Mouse (Mus musculus) heart, adult 2 months (tissue): ENCODE data around the gene Me1. TPM values are rescaled to one million over a fixed set of nuclear protein-coding genes. Genes with fewer than 3 reads are reported as not detected.

ENCODE experiments used
- DNase-seq, 2 experiments: peaks; one replicate each; pipeline ENCODE4 v3.0.0; 2021
- H3K27ac ChIP-seq: fragments of 200-600 bp; 2 replicates; pipeline ENCODE4 v1.8.1; 2022
- H3K27me3 ChIP-seq: fragments of 200-500 bp; 2 replicates; pipeline ENCODE4 v1.6.1; 2012; ENCODE audit warnings: mild to moderate bottlenecking, low read length, inconsistent platforms, mixed read lengths; ENCODE audit not compliant: control insufficient read depth, insufficient read depth
- H3K36me3 ChIP-seq: fragments of 200-500 bp; 2 replicates; pipeline ENCODE4 v1.6.1; 2012; ENCODE audit warnings: low read length, inconsistent platforms; ENCODE audit not compliant: control insufficient read depth, insufficient read depth
- H3K4me1 ChIP-seq: fragments of 200-500 bp; 2 replicates; pipeline ENCODE4 v1.6.1; 2011; ENCODE audit warnings: low read length; ENCODE audit not compliant: control insufficient read depth, insufficient read depth
- H3K4me3 ChIP-seq: fragments of 200-600 bp; 2 replicates; pipeline ENCODE4 v1.8.1; 2022
- H3K79me2 ChIP-seq: fragments of 200-500 bp; replicated peaks from 2 replicates; pipeline ENCODE4 v1.6.1; 2012; ENCODE audit warnings: mild to moderate bottlenecking, inconsistent platforms, low read length, moderate library complexity, mixed read lengths; ENCODE audit not compliant: control insufficient read depth, insufficient read depth
- H3K9ac ChIP-seq: fragments of 200-500 bp; 2 replicates; pipeline ENCODE4 v1.6.1; 2012; ENCODE audit warnings: low read depth, mild to moderate bottlenecking, control low read depth, inconsistent platforms, low read length, mixed read lengths
- CTCF ChIP-seq: fragments of 200-600 bp; IDR thresholded peaks from 2 replicates; pipeline ENCODE4 v1.8.1; 2022; ENCODE audit warnings: antibody characterized with exemption, mild to moderate bottlenecking, moderate library complexity
- EP300 ChIP-seq: fragments of 200-500 bp; IDR thresholded peaks from 2 replicates; pipeline ENCODE4 v1.6.1; 2011; ENCODE audit warnings: low read depth, low read length, control low read depth; ENCODE audit not compliant: insufficient read depth
- POLR2A ChIP-seq: fragments of 200-500 bp; IDR thresholded peaks from 2 replicates; pipeline ENCODE4 v1.6.1; 2011; ENCODE audit warnings: mild to moderate bottlenecking, low read depth, low read length, control low read depth; ENCODE audit not compliant: insufficient read depth
- WGBS: fragments of 180-500 bp; shearing (Covaris S2); methylation state at CpG from one replicate; pipeline ENCODE4 v1.1.7; 2018; 5-methylcytosine and 5-hydroxymethylcytosine counted together
- intact Hi-C: fragments of 180-260 bp; cut with DNase I; formaldehyde crosslinking; loops from one replicate; pipeline ENCODE4 v1.15.1; 2025
- polyA plus RNA-seq: library from polyadenylated mRNA; depleted of rRNA; stranded (reverse); fragments of >200 nt; gene quantifications from 2 replicates; pipeline ENCODE4 v1.2.3, GENCODE M21; 2012
- total RNA-seq, 2 experiments: library from RNA; stranded (reverse); gene quantifications; 2 replicates each; pipeline ENCODE4 v1.2.3; 2021

Gene Me1
- total and polyA plus RNA-seq, 3 experiments = 67.1 to 110 (median 100.0) TPM

DNA sequence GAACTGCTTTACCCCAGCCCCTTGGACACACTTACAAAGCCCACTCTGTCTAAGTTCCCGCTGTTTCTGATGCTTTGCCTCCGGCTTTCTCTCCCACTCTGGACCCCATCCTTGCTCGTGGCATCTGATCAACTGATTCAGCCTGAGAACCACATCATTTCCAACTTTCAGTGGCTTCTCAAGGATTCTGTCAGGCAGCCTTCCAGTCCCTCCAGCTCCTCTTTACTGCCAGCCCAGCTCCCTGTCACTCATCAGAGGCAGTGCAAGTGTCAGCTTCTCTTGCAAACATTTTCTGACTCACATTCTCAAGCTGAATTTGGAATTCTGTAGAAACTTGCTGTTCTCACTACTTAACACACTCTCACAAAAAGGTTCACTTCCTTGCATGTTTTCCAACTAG is 34.5 kb downstream of the Me1 start:
- no peak for DNase-seq
- no peak for TF ChIP-seq EP300
- TF ChIP-seq POLR2A = no peak
- TF ChIP-seq CTCF = no peak
- 83% methylated on average over 3 of the region's 3 CpGs for WGBS

DNA sequence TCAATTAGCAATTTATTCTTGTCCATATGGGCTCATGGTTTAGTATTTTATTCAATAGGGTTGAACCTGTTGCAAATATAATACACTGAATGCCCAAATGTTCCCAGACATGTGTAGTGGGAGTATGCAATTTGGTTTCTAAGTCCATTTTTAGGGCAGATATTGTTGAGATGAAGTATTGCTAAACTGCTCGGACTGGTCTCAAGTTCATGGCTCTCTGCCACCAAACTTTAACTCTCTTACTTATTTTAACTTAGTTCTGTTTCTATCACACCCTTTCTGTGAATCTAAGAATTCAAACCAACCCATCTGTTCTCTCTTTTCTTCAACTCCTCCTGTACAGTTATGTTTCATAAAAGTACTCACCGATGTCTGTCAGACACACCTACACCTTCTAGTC is 35.4 kb downstream of the Me1 start:
- WGBS = 70% methylated on average over 2 of the region's 2 CpGs
- intact Hi-C loops = no loop called here
- H3K9ac ChIP-seq = no peak overlapping the region
- H3K4me3 ChIP-seq = no peak overlapping the region
- no peak overlapping the region for H3K27ac ChIP-seq
- no peaks in the 10 kb centered on the region for H3K27me3 ChIP-seq
- no peak for TF ChIP-seq POLR2A
- TF ChIP-seq CTCF = no peak
- TF ChIP-seq EP300 = no peak
- H3K79me2 ChIP-seq = peaks cover 3% of the 10 kb centered on the region; the same call in 1 of the 2 replicates
- no peak for DNase-seq
- no peaks in the 10 kb centered on the region; the same call in 1 of the 2 replicates for H3K4me1 ChIP-seq
- no peaks in the 10 kb centered on the region for H3K36me3 ChIP-seq

More for the DNA sequence above, 34.5 kb downstream of the Me1 start:
- H3K36me3 ChIP-seq = no peaks in the 10 kb centered on the region
- H3K27me3 ChIP-seq = no peaks in the 10 kb centered on the region
- no peak overlapping the region for H3K9ac ChIP-seq
- H3K4me3 ChIP-seq = no peak overlapping the region
- H3K4me1 ChIP-seq = no peaks in the 10 kb centered on the region; the same call in 1 of the 2 replicates
- H3K79me2 ChIP-seq = peaks cover 3% of the 10 kb centered on the region; the same call in 1 of the 2 replicates
- no peak overlapping the region for H3K27ac ChIP-seq
- intact Hi-C loops = no loop called here

DNA sequence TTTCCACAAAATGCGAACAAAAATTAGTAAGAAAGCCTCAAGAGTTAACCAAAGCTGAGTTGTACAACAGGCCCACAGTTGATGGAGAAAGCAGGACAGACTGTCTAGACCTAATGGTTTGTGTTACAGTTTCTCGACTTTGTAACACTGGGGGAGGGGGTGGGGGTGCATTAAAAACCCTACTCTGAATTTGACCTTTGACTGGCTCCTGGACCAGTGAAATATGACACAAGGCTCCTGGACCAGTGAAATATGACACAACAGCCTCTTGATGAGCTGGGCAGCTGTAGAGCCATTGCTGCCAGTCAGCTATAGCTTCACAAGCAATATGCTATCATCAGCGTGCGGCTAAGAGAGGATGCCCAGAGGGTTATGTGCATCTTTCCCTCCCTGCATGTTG is 37.4 kb downstream of the Me1 start:
- WGBS = 90% methylated on average over 4 of the region's 4 CpGs
- DNase-seq = no peak
- Histone ChIP-seq H3K4me1 (no peaks in the 10 kb centered on the region; the same call in 1 of the 2 replicates), H3K79me2 (no peaks in the 10 kb centered on the region), H3K9ac (no peak overlapping the region), H3K27me3 (no peaks in the 10 kb centered on the region), H3K4me3 (no peak overlapping the region), H3K27ac (no peak overlapping the region), H3K36me3 (no peaks in the 10 kb centered on the region)
- intact Hi-C loops = no loop called here
- no peak for TF ChIP-seq CTCF
- TF ChIP-seq POLR2A = no peak
- TF ChIP-seq EP300 = no peak

DNA sequence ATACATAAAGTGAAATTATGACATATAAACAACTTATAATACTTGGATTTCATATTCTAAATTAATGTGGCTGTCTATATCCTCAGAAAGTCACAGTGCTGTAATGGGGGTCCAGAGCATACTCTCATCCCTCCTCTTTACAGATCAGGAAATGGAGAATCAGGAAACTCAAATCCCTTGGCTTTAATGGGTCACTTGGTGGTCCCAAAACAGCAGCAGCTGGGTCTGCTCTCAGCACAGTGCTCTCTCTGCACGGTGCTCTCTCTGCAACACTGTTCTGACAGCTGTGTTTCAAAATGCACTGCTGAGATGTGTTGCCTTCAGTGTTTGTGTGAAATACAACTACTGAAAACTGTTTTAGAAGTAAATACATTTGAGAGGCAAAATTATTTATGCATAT is 43.6 kb downstream of the Me1 start:
- 66% methylated on average over 1 of the region's 1 CpGs for whole genome bisulfite sequencing

DNA sequence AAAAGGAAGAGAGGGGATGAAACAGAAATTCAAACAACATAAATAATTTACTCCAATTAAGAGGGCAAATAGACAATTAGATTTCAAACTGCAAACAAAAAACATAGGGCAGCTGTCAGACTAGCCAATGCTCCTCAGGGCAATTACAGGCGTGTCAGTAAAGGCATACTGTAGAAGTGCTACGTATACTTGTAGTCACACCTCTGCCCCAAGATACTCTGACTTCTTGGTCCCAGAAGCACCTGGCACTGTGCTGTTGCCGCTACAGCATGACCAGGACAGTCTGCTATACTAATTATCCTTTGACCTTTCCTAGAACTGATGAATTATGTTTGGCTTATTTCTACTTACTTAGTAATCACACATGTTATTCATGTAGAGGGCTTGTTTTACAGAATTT is 44.5 kb downstream of the Me1 start:
- no peak overlapping the region for H3K27ac ChIP-seq

More for the DNA sequence above, 43.6 kb downstream of the Me1 start:
- peaks cover 4% of the 10 kb centered on the region; the same call in 1 of the 2 replicates for H3K36me3 ChIP-seq
- TF ChIP-seq EP300 (no peak), POLR2A (no peak), CTCF (no peak)
- H3K27me3 ChIP-seq = no peaks in the 10 kb centered on the region
- no peak overlapping the region for H3K4me3 ChIP-seq
- peaks cover 1% of the 10 kb centered on the region for H3K4me1 ChIP-seq
- H3K27ac ChIP-seq = no peak overlapping the region
- H3K79me2 ChIP-seq = no peaks in the 10 kb centered on the region
- intact Hi-C loops = no loop called here
- no peak for DNase-seq
- H3K9ac ChIP-seq = no peak overlapping the region

DNA sequence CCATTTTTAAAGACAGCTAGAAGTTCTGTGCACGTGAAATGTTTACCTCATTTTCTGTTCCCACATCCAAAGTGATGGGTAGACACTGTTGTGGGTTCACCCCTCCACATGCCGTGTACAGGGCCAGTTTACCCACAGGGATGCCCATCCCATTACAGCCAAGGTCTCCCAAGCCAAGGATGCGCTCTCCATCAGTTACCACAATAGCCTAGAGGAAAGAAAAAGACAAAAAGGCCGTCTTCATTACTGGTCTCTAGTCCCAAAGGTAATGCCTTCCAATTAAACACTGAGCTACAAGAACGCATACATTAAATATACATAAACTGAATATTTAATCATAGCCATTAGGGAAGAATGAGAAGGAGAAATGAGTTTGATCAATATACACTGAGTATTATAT is 44.9 kb downstream of the Me1 start:
- DNase-seq = no peak
- Histone ChIP-seq H3K27me3 (no peaks in the 10 kb centered on the region), H3K4me3 (no peak overlapping the region), H3K27ac (no peak overlapping the region), H3K36me3 (peaks cover 4% of the 10 kb centered on the region; the same call in 1 of the 2 replicates), H3K4me1 (peaks cover 1% of the 10 kb centered on the region), H3K9ac (no peak overlapping the region), H3K79me2 (no peaks in the 10 kb centered on the region)
- TF ChIP-seq CTCF = no peak
- no peak for TF ChIP-seq POLR2A
- TF ChIP-seq EP300 = no peak
- intact Hi-C loops = no loop called here
- WGBS = 91% methylated on average over 5 of the region's 5 CpGs

More for the DNA sequence above, 44.5 kb downstream of the Me1 start:
- TF ChIP-seq CTCF (no peak), POLR2A (no peak), EP300 (no peak)
- intact Hi-C loops = no loop called here
- no peaks in the 10 kb centered on the region for H3K27me3 ChIP-seq
- H3K4me3 ChIP-seq = no peak overlapping the region
- H3K9ac ChIP-seq = no peak overlapping the region
- H3K79me2 ChIP-seq = no peaks in the 10 kb centered on the region
- DNase-seq = no peak
- H3K4me1 ChIP-seq = peaks cover 1% of the 10 kb centered on the region
- H3K36me3 ChIP-seq = peaks cover 4% of the 10 kb centered on the region; the same call in 1 of the 2 replicates
- WGBS = 79% methylated on average over 3 of the region's 3 CpGs
